Mouse (Mus musculus): Measurements from ENCODE around the gene Metap1. TPM values are rescaled to one million over a fixed set of nuclear protein-coding genes. Genes with fewer than 3 reads are reported as not detected.
A peak's percentile ranks its signal among the peaks of the same experiment; 100 is the strongest.

Metap1 gene
- polyA plus RNA-seq, 1 experiment from 2014 or later, result 60.9 TPM

DNA sequence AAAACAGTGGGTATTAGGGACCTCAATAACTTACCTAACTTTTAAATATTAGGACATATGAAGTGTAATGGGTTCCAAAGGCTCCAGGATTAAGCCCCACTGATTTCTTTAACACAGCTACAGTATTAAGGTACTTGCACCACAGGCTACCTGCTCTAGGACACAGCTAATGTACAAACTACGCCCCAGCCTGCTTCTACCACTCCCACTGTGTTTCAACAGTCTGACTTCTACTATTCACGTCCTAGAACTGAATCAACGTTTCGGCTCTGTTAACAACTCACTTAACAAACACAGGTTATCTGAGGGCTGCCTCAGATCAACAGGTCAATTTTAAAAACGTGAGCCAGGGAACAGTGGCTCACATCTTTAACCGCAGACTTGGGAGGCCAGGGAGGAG, 25.5 kb downstream of the Metap1 start:
- 70% methylated on average over 6 of the region's 6 CpGs for WGBS
- Histone ChIP-seq H3K4me2 (no peak overlapping the region), H3K4me1 (ENCODE audit: insufficient read depth) (no peaks in the 10 kb centered on the region), H3K9ac (no peak overlapping the region), H3K27ac (ENCODE audit: low read depth) (no peak overlapping the region), H3K36me3 (ENCODE audit: insufficient read depth) (peaks cover 90% of the 10 kb centered on the region), H3K27me3 (ENCODE audit: insufficient read depth, low read length) (no peaks in the 10 kb centered on the region), H3K4me3 (ENCODE audit: low read depth, low read length) (no peak overlapping the region), H3K9me3 (ENCODE audit: low read depth, low read length) (no peaks in the 10 kb centered on the region)
- no peak for TF ChIP-seq CTCF (IDR thresholded peaks at IDR 0.05; ENCODE audit: low read depth)
- DNase-seq (no peak), ATAC-seq (ENCODE audit: insufficient read depth) (no peak)

GRCm38 (mm10) chr3:138463137-138463536, 26.2 kb downstream of the Metap1 start:
- 69% methylated on average over 2 of the region's 2 CpGs for WGBS
- Histone ChIP-seq H3K4me2 (no peak overlapping the region), H3K9me3 (ENCODE audit: low read depth, low read length) (no peaks in the 10 kb centered on the region), H3K36me3 (ENCODE audit: insufficient read depth) (peaks cover 90% of the 10 kb centered on the region), H3K27ac (ENCODE audit: low read depth) (no peak overlapping the region), H3K27me3 (ENCODE audit: insufficient read depth, low read length) (no peaks in the 10 kb centered on the region), H3K9ac (no peak overlapping the region), H3K4me1 (ENCODE audit: insufficient read depth) (no peaks in the 10 kb centered on the region), H3K4me3 (ENCODE audit: low read depth, low read length) (no peak overlapping the region)
- peak; percentile 76 for DNase-seq
- peak; percentile 72 for TF ChIP-seq CTCF (IDR thresholded peaks at IDR 0.05; ENCODE audit: low read depth)
- ATAC-seq (ENCODE audit: insufficient read depth), result peak; percentile 57; the same call in 1 of the 2 replicates

DNA sequence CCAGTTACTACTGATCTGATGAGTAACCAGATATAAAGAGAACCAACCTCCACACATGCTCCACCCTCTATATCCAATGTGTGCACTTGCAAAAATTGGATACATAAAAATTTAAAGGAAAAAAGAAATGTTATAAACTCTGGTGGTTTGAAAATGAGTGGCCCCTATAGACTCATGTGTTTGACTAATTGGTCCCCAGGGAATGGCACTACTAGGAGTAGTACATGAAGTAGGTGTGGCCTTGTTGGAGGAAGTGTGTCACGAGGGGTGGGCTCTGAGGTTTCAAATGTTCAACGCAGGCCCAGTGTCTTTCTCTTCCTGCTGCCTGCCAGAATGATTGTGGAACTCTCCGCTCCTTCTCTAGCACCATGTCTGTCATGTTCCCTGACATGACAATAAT, 27.5 kb downstream of the Metap1 start:
- Histone ChIP-seq H3K9me3 (ENCODE audit: low read depth, low read length) (no peaks in the 10 kb centered on the region), H3K4me1 (ENCODE audit: insufficient read depth) (no peaks in the 10 kb centered on the region), H3K9ac (no peak overlapping the region), H3K36me3 (ENCODE audit: insufficient read depth) (peaks cover 89% of the 10 kb centered on the region), H3K4me3 (ENCODE audit: low read depth, low read length) (no peak overlapping the region), H3K27ac (ENCODE audit: low read depth) (no peak overlapping the region), H3K4me2 (no peak overlapping the region), H3K27me3 (ENCODE audit: insufficient read depth, low read length) (no peaks in the 10 kb centered on the region)
- 89% methylated on average over 3 of the region's 3 CpGs for WGBS
- no peak for DNase-seq
- no peak for ATAC-seq (ENCODE audit: insufficient read depth)
- TF ChIP-seq CTCF (IDR thresholded peaks at IDR 0.05; ENCODE audit: low read depth), result no peak

GRCm38 (mm10) chr3:138460260-138460659, 29.1 kb downstream of the Metap1 start:
- peak; percentile 47 for TF ChIP-seq CTCF (IDR thresholded peaks at IDR 0.05; ENCODE audit: low read depth)

DNA sequence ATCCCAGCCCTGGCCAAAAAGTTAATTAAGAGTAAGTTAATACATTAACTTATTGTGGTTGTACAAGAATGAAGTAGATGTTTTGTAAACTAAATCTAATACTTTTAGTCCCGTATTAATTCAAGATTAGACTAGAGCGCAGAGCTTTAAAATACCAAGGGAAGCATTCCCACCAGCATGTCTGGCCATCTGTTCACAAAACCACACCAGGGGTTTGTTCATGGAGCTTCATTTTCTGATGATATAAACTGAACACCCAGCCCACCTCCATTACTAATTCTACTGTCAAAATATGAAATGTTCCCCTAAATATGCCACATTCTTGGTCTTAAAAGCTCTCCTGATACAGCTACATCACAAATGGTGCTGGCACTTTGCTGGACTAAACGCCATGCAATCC, 30.9 kb downstream of the Metap1 start:
- WGBS, result 97% methylated on average over 3 of the region's 3 CpGs
- TF ChIP-seq CTCF (IDR thresholded peaks at IDR 0.05; ENCODE audit: low read depth), result no peak
- Histone ChIP-seq H3K9me3 (ENCODE audit: low read depth, low read length) (no peaks in the 10 kb centered on the region), H3K4me3 (ENCODE audit: low read depth, low read length) (no peak overlapping the region), H3K36me3 (ENCODE audit: insufficient read depth) (peaks cover 91% of the 10 kb centered on the region), H3K9ac (no peak overlapping the region), H3K27ac (ENCODE audit: low read depth) (no peak overlapping the region), H3K27me3 (ENCODE audit: insufficient read depth, low read length) (no peaks in the 10 kb centered on the region), H3K4me1 (ENCODE audit: insufficient read depth) (no peaks in the 10 kb centered on the region), H3K4me2 (no peak overlapping the region)
- DNase-seq (no peak), ATAC-seq (ENCODE audit: insufficient read depth) (no peak)

More at GRCm38 (mm10) chr3:138460260-138460659, 29.1 kb downstream of the Metap1 start:
- H3K27me3 ChIP-seq (ENCODE audit: insufficient read depth, low read length), result no peaks in the 10 kb centered on the region
- H3K36me3 ChIP-seq (ENCODE audit: insufficient read depth), result peaks cover 89% of the 10 kb centered on the region
- no peak overlapping the region for H3K4me2 ChIP-seq
- ATAC-seq (ENCODE audit: insufficient read depth) (no peak), DNase-seq (peak; percentile 44)
- H3K9ac ChIP-seq, result no peak overlapping the region
- no peak overlapping the region for H3K4me3 ChIP-seq (ENCODE audit: low read depth, low read length)
- no peaks in the 10 kb centered on the region for H3K4me1 ChIP-seq (ENCODE audit: insufficient read depth)
- 82% methylated on average over 13 of the region's 13 CpGs for WGBS
- no peak overlapping the region for H3K27ac ChIP-seq (ENCODE audit: low read depth)
- H3K9me3 ChIP-seq (ENCODE audit: low read depth, low read length), result no peaks in the 10 kb centered on the region

DNA sequence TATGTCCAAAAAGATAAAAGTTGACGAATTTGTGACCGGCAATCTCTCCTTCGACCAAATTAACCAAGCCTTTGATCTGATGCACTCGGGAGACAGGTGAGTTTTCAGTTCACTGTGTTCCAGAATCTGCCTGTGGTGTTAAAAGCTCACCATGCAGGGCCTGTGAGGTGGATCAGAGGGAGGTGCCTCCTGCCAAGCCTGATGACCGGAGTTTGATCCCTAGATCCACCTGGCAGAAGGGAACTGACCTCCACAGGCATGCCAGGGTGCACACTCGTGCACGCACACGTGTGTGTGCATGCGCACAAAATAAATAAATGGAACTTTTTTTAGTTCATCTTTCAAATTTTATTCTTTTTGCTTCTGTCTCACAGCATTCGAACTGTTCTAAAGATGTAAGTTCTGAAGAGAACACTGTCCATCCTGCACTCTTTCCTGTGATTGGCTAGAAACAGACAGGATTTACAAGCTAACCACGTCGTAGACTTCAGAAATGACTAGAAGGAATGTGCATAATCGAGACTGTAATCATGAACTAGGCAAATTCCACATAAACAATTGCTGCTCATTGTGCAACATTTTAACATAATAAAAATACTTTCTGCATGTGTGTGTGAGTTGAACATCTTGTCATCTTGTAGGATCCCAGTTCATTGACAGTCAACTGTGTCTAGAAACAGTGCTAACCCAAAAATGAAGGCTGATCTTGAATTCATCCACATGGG, 34.4 kb downstream of the Metap1 start:
- no peak for ATAC-seq (ENCODE audit: insufficient read depth)
- 84% methylated on average over 13 of the region's 13 CpGs for WGBS
- Histone ChIP-seq H3K4me2 (no peak overlapping the region), H3K36me3 (ENCODE audit: insufficient read depth) (peaks cover 92% of the 10 kb centered on the region), H3K4me1 (ENCODE audit: insufficient read depth) (no peaks in the 10 kb centered on the region), H3K27ac (ENCODE audit: low read depth) (no peak overlapping the region), H3K9me3 (ENCODE audit: low read depth, low read length) (no peaks in the 10 kb centered on the region), H3K4me3 (ENCODE audit: low read depth, low read length) (no peak overlapping the region), H3K9ac (no peak overlapping the region), H3K27me3 (ENCODE audit: insufficient read depth, low read length) (no peaks in the 10 kb centered on the region)
- DNase-seq, result no peak
- no peak for TF ChIP-seq CTCF (IDR thresholded peaks at IDR 0.05; ENCODE audit: low read depth)

DNA sequence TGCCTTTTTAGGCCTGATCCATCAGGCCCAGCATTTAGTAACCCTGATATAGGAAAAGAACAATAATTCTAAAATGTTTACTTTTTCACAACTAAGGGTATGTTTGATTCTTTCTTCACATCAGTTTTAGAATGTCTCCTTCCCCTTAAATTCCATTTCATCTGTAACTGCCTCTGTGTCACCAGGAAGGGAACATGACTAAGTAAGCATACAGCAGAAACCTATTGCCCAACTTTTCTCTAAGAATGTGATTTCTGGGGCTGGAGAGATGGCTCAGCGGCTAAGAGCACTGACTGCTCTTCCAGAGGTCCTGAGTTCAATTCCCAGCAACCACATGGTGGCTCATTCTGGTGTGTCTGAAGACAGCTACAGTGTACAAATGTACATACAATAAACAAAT, 35.1 kb downstream of the Metap1 start:
- Histone ChIP-seq H3K4me1 (ENCODE audit: insufficient read depth) (no peaks in the 10 kb centered on the region), H3K9ac (no peak overlapping the region), H3K4me2 (no peak overlapping the region), H3K27ac (ENCODE audit: low read depth) (no peak overlapping the region), H3K4me3 (ENCODE audit: low read depth, low read length) (no peak overlapping the region), H3K9me3 (ENCODE audit: low read depth, low read length) (no peaks in the 10 kb centered on the region), H3K27me3 (ENCODE audit: insufficient read depth, low read length) (no peaks in the 10 kb centered on the region), H3K36me3 (ENCODE audit: insufficient read depth) (peaks cover 92% of the 10 kb centered on the region)
- TF ChIP-seq CTCF (IDR thresholded peaks at IDR 0.05; ENCODE audit: low read depth), result no peak
- DNase-seq (no peak), ATAC-seq (ENCODE audit: insufficient read depth) (no peak)
- WGBS, result 84% methylated on average over 1 of the region's 1 CpGs

All from lung, embryonic 14.5 days (tissue).